Mouse (Mus musculus): ENCODE data around the gene Ube2a. TPM values are rescaled to one million over a fixed set of nuclear protein-coding genes. Genes with fewer than 3 reads are reported as not detected.

Gene Ube2a
- polyA plus RNA-seq, 1 experiment, result 65.7 TPM

GRCm38 (mm10) chrX:36929694-36930093 is 56.0 kb downstream of the Ube2a start:
- no peak for TF ChIP-seq POLR2A (IDR thresholded peaks at IDR 0.05; ENCODE audit: low read depth, low read length)
- TF ChIP-seq CTCF (IDR thresholded peaks at IDR 0.05; ENCODE audit: borderline replicate concordance, insufficient read depth, low read length), result no peak
- Histone ChIP-seq H3K4me3 (ENCODE audit: insufficient read depth, low read length) (no peak overlapping the region), H3K4me1 (ENCODE audit: control insufficient read depth, insufficient read depth, low read length) (no peaks in the 10 kb centered on the region), H3K27ac (ENCODE audit: insufficient read depth, low read length) (no peak overlapping the region)

- no peak for TF ChIP-seq CTCF (IDR thresholded peaks at IDR 0.05; ENCODE audit: borderline replicate concordance, insufficient read depth, low read length)
- Histone ChIP-seq H3K4me1 (ENCODE audit: control insufficient read depth, insufficient read depth, low read length) (no peaks in the 10 kb centered on the region), H3K4me3 (ENCODE audit: insufficient read depth, low read length) (no peak overlapping the region), H3K27ac (ENCODE audit: insufficient read depth, low read length) (no peak overlapping the region)
Measured at GRCm38 (mm10) chrX:36930574-36930973, 56.9 kb downstream of the Ube2a start.

Other genes starting within 250 kb of the Ube2a start
- 3.9 and 4.2 TPM in 2 replicates for gene Akap17b, start 228.5 kb upstream of the Ube2a start, polyA plus RNA-seq (2011; ENCODE audit: insufficient read length, low read depth, missing spikeins)
- 2.6 and 6.8 TPM in 2 replicates for gene Slc25a43, start 130.2 kb upstream of the Ube2a start, polyA plus RNA-seq (2011; ENCODE audit: insufficient read length, low read depth, missing spikeins)
- 488 and 502 TPM in 2 replicates for gene Slc25a5, start 78.2 kb upstream of the Ube2a start, polyA plus RNA-seq (2011; ENCODE audit: insufficient read length, low read depth, missing spikeins)
- gene C330007P06Rik, start 211 bp downstream of the Ube2a start, polyA plus RNA-seq (2011; ENCODE audit: insufficient read length, low read depth, missing spikeins), result 43.8 and 52.9 TPM in 2 replicates
- gene Nkrf, start 29.0 kb downstream of the Ube2a start, polyA plus RNA-seq (2011; ENCODE audit: insufficient read length, low read depth, missing spikeins), result 6.6 and 8.0 TPM in 2 replicates
- 18.8 and 29.6 TPM in 2 replicates for gene Sept6, start 117.9 kb downstream of the Ube2a start, polyA plus RNA-seq (2011; ENCODE audit: insufficient read length, low read depth, missing spikeins)
- gene Sowahd, start 174.9 kb downstream of the Ube2a start, polyA plus RNA-seq (2011; ENCODE audit: insufficient read length, low read depth, missing spikeins), result not detected in 2 replicates
- gene Rpl39, start 211.5 kb downstream of the Ube2a start, polyA plus RNA-seq (2011; ENCODE audit: insufficient read length, low read depth, missing spikeins), result 1,160 and 1,325 TPM in 2 replicates
- gene Upf3b, start 236.4 kb downstream of the Ube2a start, polyA plus RNA-seq (2011; ENCODE audit: insufficient read length, low read depth, missing spikeins), result 20.9 and 23.9 TPM in 2 replicates

Measured in embryonic fibroblast, embryonic 13.5 days (primary cell).